Mouse (Mus musculus) heart, postnatal 14 days (tissue): ENCODE measurements around the gene Cyb561d1. TPM values are rescaled to one million over a fixed set of nuclear protein-coding genes. Genes with fewer than 3 reads are reported as not detected.

Experiments used
- DNase-seq, 2 experiments: peaks; one replicate each; pipeline ENCODE4 v3.0.0; 2021 to 2022
- intact Hi-C: fragments of 180-260 bp; cut with DNase I; formaldehyde crosslinking; loops from one replicate; pipeline ENCODE4 v1.15.1; 2025
- total RNA-seq, 2 experiments: library from RNA; stranded (reverse); gene quantifications; 2 replicates each; pipeline ENCODE4 v1.2.3; 2021

Cyb561d1 gene
- total RNA-seq, 2 experiments from 2014 or later = 5.0 to 5.1 TPM

DNA sequence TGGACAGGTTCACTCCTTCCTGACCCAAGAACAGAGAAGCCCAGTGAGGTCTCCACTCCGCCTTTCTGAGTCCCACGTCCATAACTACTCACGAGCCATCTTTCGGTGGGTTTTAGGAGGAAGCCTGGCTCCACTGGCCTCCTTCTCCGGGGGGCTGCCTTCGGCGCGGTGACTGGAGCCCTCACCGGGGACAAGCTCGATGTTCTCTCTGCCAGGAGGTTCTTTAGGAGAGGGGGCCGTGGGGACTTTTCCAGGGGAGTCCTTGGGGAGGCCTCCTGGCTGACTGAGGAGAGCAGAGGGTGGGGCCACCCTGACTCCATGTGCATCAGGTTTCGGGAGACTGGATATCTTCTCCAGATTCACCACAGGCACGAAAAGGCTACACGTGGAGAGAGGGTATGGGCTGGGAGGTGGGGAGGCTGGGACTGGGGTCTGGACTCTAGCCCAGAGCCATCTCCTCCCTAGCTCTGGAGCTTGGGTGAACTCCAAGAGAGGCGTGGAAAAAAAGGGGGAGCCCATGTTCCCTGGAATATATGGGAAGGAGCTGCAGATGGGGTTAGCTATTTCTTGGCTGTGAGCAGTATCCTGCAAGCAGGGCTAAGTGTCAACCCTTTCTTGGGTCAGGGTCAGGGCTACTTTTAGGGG lies 5.8 kb upstream of the Cyb561d1 start:
- intact Hi-C loops = no loop called here
- DNase-seq = no peak

DNA sequence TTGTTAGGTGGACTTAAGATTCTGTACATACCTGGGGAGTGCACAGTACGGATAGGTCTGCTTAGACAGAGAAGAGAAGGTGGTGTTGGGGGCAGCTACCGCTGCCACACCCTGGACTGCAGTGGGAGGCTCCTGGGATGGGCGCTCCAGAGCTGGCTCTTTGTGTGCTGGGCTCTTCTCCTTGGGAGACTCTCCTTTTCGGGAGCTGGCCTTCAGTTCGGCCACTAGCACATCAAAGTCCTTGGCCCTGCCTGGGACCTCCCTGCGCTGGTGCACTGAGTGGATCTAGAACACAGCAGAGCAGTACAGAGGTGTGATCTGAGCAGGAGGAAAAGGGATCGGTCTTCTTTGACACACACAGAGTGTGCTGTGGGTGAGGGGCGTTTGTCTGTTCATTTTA lies 4.6 kb upstream of the Cyb561d1 start:
- DNase-seq = no peak
- intact Hi-C loops = no loop called here

- intact Hi-C loops = loop anchor here (1.0 to 5.0 kb wide), 2 partner anchors 40 to 122 kb away; no protein-coding TSS in a partner anchor
- no peak for DNase-seq
Observed at GRCm38 (mm10) chr3:108204470-108204869, 3.5 kb upstream of the Cyb561d1 start.

- intact Hi-C loops = loop anchor here (1.0 to 5.0 kb wide), 2 partner anchors 39 to 121 kb away; no protein-coding TSS in a partner anchor
- DNase-seq = peak; percentile 83 to 91
Observed at GRCm38 (mm10) chr3:108203621-108204325, 2.8 kb upstream of the Cyb561d1 start.

DNA sequence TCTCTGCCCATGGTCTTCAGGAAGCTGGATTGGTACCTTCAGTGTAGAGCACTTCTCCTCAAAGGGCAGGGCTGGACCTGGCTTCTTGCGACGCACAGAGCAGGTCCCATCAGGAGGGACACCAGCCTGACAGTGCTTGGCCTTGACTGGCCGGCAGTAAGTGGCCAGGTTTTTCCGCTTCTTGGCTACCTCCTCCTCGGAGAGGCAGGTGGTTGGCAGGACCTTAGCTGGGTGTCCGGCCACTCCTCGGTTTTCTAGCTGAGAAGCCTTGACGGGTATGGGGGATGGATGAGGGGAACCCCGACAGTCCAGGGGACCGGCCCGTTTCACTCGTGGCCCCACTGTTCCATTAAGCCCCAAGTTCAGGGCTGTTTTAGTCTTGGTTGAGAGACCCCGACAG lies 2.2 kb upstream of the Cyb561d1 start:
- intact Hi-C loops = loop anchor here (5.0 kb wide), 1 partner anchor 121 kb away; no protein-coding TSS in a partner anchor
- DNase-seq = no peak

- no peak for DNase-seq
Observed at GRCm38 (mm10) chr3:108202506-108202905, 1.5 kb upstream of the Cyb561d1 start.

GRCm38 (mm10) chr3:108199231-108199630 lies 1.8 kb downstream of the Cyb561d1 start:
- no peak for DNase-seq
- intact Hi-C loops = no loop called here

More at GRCm38 (mm10) chr3:108202506-108202905, 1.5 kb upstream of the Cyb561d1 start:
- intact Hi-C loops = loop anchor here (5.0 kb wide), 1 partner anchor 120 kb away; no protein-coding TSS in a partner anchor

- intact Hi-C loops = no loop called here
- peak in 1 of 2 experiments; percentile 36 for DNase-seq
Observed at GRCm38 (mm10) chr3:108197066-108197497, 3.9 kb downstream of the Cyb561d1 start.

GRCm38 (mm10) chr3:108195941-108196590 lies 4.9 kb downstream of the Cyb561d1 start:
- DNase-seq = no peak
- intact Hi-C loops = no loop called here

DNA sequence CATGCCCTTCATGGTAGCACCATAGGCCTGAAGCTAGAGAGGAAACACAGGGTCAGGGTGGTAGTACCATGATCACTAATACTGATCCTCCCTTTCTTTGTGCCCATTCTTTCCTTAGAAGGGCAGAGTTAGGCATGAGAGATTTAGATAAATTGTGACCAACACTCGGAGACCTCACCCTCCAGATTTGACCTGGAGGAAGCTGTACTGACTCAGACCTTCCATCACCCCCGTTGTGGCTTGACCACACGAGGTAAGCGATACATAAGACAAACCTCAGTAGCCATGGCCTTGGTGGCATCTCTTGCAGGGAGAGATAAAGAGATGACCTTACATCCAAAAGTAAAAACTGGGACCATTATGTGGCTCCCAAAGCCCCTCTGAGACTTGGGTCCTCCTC lies 5.7 kb downstream of the Cyb561d1 start:
- intact Hi-C loops = no loop called here
- no peak for DNase-seq

GRCm38 (mm10) chr3:108193686-108194085 lies 7.3 kb downstream of the Cyb561d1 start:
- intact Hi-C loops = no loop called here
- DNase-seq = no peak

DNA sequence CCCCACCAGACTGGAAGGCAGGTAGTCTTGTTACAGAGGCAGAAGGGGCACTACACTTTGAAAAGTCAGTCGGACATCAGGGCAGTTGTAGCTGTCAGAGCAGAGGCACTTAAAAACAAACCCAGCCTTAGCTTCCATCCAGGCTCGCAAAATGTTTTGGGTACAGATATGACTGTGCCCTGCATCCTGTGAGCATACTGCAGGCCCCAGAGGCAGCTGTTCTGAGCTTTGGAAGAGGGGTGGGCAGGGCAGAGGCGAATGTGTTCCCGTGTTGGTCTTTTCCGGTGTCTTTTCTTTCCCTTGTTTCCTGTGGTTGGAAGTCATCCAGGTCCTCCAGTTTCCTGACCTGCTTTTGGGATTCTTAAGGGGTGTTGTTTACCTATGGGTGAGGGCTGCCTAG lies 11.1 kb downstream of the Cyb561d1 start:
- no peak for DNase-seq
- intact Hi-C loops = no loop called here

GRCm38 (mm10) chr3:108188716-108189490 lies 12.1 kb downstream of the Cyb561d1 start:
- DNase-seq = no peak
- intact Hi-C loops = no loop called here

DNA sequence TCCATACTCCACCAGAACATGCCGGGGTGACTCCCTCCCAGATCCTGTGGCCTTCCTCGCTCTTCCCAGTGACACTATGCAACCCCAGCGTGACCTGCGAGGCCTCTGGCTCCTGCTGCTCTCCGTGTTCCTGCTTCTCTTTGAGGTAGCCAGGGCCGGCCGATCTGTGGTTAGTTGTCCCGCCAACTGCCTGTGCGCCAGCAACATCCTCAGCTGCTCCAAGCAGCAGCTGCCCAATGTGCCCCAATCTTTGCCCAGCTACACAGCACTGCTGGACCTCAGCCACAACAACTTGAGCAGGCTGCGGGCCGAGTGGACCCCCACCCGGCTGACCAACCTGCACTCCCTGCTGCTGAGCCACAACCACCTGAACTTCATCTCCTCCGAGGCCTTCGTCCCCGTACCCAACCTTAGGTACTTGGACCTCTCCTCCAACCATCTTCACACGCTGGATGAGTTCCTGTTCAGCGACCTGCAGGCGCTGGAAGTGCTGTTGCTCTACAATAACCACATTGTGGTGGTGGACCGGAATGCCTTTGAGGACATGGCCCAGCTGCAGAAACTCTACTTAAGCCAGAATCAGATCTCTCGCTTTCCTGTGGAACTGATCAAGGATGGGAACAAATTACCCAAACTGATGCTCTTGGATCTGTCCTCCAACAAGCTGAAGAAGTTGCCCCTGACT lies 13.8 kb downstream of the Cyb561d1 start:
- no peak for DNase-seq
- intact Hi-C loops = no loop called here

- intact Hi-C loops = no loop called here
- peak; percentile 56 to 72 for DNase-seq
Observed at GRCm38 (mm10) chr3:108186098-108187047, 14.6 kb downstream of the Cyb561d1 start, which contains the start of gene Amigo1. Gene Amigo1, plus strand, starts transcription at chr3:108186335.

DNA sequence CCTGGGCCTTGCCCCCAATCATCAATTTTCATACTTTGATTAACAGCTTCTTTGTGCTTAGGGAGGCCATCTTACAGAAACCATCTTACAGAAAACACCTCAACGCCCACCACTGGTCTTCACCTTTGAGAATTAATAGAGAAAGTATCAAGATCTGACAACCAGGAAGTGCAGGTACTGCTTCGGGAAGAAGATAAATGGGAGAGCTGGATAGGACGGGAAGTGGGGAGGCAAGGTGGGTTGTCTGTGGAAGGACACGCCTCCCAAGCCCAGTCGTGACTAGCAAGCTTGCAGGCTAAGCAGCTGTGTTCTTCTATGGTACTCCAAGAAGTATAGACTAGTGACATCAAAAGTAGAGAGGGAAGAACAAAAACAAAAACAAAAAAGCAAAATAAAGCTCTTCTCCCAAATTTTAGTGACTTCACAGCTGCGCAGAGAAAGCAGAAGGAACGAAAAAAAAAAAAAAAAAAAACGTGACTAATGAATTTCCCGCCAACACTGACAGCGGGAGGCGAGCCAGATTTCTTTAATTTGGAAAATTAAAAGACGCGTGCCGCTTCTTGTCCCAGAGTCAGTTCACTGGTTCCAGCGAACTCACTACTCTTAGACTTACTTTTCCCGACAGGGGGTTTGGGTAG lies 15.4 kb downstream of the Cyb561d1 start:
- no peak for DNase-seq
- intact Hi-C loops = no loop called here

DNA sequence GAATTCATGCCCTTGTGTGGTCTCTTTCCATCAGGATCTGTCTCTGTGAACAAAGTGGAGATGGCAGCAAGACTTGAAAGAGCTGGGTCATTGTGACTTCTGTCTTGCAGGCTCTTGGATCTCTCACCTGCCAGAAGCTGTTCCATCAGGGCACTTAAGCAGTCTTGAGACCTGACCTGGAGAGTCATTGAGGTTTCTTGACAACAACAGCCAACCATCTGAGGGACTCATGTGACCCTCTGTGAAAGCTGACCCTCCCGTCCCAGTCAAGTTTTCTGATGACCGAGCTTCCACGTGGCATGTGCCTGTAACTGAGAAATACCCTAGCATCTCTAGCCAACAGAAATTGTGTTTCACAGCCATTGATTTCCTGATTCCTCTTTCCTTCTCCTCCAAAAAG lies 16.3 kb downstream of the Cyb561d1 start:
- DNase-seq = no peak
- intact Hi-C loops = no loop called here

GRCm38 (mm10) chr3:108180514-108180913 lies 20.5 kb downstream of the Cyb561d1 start:
- no peak for DNase-seq
- intact Hi-C loops = no loop called here
